Mouse (Mus musculus) adrenal gland, postnatal 10 days (tissue): Measurements from ENCODE around the gene Aldh3b1. TPM values are rescaled to one million over a fixed set of nuclear protein-coding genes. Genes with fewer than 3 reads are reported as not detected.

ENCODE experiments used
- DNase-seq: peaks from one replicate; pipeline ENCODE4 v3.0.0; 2021; ENCODE audit warnings: mixed read lengths
- total RNA-seq, 2 experiments: library from RNA; stranded (reverse); gene quantifications; 2 replicates each; pipeline ENCODE4 v1.2.3; 2021

Aldh3b1 gene
- total RNA-seq, 2 experiments from 2014 or later: 50.9 to 71.0 TPM

DNA sequence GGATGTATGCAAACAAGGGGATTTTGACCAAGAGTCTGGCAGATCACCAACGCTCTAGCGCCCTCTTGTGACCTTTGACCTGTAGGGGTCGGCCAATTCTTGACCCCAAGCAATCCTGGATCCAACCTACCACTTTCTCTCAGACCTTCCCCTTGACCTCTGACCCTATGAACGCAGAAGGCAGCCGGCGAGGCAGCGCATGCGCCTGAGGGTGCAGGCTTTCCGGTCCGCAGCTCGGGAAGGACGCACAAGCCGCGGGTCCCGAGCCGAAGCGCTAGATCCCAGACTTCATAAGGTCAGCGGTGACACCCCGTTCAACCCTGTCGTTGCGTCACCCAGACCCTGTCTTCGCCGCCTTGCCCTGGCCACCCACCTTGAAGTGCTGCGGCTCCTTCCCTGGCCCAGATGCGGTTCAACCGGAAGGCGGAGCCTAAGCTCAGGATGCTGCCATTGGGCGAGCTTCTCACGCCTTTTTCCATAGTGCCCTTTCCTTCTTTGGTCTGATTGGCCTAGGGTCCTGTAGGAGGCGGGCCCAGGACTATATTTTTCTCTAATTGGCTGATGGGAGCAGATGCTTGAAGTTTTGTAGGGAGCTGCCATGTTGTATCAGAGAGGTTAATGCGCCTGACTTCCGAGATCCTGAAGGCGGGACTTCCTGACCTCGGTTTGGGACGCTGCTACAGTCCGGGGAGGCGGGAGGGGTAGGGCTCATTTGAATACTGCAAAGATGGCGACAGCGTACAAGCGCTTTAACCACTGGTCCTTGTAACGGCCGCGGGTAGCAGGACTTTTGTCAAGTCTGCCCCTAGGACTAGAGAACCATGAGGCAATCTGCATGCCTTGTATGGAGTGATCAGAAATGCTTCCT is 17.0 kb downstream of the Aldh3b1 start, which contains the start of gene Ndufs8:
Gene Ndufs8, minus strand, starts transcription at position 438 of the 868 bp plus-strand sequence.
- DNase-seq: peak; percentile 92

DNA sequence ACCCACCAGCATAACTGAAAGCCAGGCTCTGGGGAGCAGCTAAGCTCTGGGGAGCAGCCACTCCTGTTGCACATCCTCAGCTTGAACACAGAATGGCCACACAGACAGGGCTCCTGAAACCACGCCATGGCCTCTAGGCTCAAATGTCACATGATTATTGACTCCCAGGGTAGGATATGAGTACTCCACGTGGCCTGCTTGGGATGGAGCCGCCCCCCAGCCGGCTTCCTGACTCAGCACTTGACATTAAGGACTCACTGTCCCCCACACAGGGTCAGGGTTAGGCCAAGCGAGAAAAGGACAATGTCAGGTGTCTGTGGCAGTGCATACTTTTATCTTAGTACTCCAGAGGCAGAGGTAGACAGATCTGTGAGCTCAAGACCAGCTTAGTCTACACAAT is 19.4 kb downstream of the Aldh3b1 start:
- DNase-seq: no peak

DNA sequence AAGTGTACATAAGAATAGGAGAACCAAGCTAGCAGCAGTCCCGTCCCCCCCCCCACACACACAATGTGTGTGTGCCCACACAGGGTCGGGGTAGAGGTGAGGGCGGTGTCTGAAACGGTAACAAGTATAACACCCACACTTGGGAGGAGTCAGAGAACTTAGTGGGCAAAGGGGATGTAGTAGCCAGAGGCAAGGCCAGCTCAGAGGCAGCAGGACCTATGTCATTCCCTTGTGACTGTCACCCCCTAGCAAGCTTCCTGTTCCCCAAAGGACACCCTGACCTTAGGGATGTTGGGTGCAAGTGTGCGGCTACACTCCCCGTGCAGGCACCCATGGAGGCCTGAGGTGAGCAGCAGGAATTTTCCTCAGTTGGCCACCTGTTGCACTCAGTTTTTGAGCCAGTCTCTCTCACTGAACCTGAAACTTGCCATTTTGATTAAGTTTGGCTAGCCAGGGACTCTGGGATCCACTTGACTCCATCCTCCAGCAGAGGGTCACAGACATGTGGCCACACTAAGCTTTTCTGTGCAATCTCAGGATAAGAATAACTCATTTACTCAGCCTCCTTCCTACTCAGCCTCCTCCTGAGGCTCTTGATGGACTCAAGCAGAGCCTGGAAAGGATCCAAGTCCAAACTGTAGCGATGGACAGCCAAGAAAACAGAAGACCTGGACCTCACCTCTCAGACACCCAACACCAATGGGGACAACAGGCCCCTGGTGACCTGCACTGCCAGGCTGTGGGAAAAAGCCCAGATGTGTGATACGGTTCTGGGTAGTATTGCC is 21.5 kb downstream of the Aldh3b1 start:
- DNase-seq: no peak

DNA sequence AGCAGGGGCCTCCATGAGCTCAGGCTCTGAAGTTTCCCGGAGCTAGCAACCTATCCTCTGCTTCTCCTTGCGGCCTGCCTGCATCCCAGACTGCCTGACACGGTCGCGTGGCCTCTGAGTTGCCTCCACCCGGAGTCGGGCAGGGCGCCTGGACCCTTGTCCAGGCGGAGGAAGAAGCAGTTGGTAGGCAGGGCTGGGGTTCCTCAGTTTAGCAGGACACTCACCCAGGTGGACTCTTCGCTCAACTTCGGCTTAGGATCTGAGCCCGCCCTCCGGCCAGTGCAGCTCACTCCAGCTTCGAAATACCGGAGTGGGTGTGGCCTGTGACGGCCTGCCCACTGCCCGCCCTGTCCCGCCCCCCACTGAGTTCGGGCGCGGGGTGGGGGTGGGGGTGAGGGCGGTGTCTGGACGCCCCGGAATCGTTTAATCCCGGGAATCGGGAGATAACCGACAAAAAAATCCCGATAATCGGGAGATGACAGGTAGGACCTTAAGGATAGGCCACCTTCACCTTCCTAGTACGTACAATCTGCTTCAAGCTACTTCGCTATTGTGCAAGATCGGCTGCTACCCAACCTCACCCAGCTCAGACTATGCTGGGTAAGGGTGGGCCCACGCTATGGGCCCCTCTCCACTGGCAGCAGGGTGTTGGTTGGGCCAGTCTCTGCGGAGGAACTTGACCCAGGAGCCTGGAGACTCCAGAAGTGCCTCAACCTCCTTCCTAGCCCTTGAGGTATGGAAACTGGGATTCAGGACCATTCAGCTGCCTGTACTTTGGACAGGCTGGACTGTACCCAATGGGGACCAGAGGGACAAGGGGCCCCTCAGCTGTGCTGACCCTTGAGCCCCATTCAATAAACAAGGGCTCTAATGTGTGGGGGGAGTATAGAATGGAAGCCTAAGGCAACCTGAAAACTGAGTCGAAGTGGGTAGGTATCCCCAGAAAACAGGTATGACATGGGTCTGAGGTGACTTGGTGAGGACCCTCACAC is 22.5 kb downstream of the Aldh3b1 start, which contains the start of gene Tcirg1:
Gene Tcirg1, minus strand, starts transcription at position 339 of the 992 bp plus-strand sequence.
- peak; percentile 90 for DNase-seq

GRCm38 (mm10) chr19:3906326-3906725 is 23.3 kb downstream of the Aldh3b1 start:
- no peak for DNase-seq

DNA sequence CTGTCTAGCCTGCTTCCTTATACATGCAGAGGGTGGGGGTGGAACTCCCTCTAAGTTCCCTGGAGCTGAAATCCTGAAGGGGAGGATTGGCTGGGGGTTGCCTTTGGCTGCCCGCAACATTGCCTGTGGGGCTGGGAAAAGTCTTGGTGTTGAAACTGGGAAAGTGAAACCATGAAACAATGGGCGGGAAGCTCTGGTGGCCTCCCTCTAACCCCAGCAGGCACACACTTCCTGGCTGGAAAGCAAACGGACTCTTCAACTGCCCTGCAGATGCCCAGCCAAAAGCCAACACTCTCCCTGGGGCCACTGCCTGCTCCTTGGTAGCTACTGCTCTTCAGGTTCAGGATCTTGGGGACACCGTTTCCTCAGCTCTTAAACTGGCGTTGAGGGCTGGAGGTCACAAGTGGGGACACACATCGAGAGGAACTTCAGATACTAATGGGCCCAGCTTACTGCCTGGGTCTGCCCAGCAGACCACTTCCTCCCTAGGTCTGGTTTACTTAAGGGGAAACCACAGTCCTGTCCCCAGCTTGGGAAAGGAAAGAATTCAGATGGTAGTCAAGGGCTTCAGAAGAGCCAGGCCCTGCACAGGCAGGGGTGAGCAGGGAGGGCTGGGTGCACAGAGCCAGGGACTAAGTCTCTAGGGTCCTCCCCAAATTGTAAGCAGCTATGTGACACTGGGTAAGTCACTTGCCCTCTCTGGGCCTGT is 24.2 kb downstream of the Aldh3b1 start:
- peak; percentile 71 for DNase-seq

- no peak for DNase-seq
These were observed 25.3 kb downstream of the Aldh3b1 start for GRCm38 (mm10) chr19:3904363-3904675.

- DNase-seq: no peak
These were observed 25.8 kb downstream of the Aldh3b1 start for GRCm38 (mm10) chr19:3903648-3904362.

- no peak for DNase-seq
These were observed 26.6 kb downstream of the Aldh3b1 start for GRCm38 (mm10) chr19:3902966-3903365.

- DNase-seq: no peak
These were observed 30.0 kb downstream of the Aldh3b1 start for GRCm38 (mm10) chr19:3899618-3900017.

- DNase-seq: no peak
These were observed 30.7 kb downstream of the Aldh3b1 start for GRCm38 (mm10) chr19:3898952-3899351.

DNA sequence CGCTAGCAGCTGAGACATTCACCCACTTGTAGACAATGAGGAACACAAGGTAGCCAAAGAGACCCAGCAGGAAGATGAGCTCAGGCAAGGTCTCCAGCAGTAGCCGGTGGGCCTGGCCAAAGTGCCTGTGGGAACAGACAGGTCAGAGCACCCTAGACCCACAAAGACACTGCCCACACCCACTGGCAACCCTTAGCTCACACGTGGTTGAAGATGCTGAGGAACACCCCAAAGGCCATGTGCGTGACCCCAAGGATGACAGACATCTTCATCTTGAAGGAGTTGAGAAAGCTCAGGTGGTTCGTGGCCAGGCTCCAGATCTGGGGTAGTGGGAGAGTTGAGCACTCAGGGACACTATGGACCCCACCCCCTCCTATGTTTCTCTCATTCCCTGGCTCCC is 32.1 kb downstream of the Aldh3b1 start:
- no peak for DNase-seq

DNA sequence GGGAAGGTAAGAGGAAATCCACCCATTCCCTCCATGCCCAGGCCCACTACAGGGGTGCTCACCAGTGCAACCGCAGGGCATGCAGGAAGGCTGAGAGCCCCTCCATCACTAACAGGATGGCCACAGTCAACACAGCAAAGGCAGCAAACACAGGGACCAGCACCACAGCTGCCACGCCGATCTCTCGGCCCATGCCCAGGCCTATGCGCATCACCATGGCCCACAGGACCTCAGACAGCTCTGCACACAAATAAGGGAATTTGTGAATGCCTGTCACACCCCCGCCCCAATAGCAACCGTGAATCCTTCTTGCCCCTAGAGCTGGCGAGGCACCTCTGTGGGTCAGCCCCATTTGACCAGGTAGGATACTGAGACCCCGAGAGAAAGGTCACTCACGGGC is 33.4 kb downstream of the Aldh3b1 start:
- no peak for DNase-seq

DNA sequence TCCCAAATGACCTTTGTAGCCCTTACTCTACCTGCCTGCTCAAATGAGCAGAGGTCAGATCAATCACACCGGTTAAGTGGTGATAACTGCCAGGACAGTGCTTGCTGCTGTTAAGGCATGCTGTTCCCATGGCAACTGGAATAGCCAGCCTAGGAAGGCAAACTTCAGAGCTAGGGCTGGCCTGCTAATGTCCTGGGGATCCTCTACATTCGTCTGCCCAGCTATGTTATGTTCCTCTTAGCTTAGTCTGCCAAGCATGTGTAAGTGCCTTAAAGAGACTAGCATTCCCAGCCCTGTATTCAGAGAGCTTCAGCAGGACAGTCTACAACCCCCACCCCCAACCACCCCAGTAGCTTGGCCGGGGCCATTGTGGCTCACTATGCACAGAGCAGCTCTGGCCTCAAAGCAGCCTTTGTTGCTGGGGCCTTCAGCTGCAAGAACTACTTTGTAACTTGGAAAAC is 34.4 kb downstream of the Aldh3b1 start:
- DNase-seq: no peak

GRCm38 (mm10) chr19:3894294-3894693 is 35.3 kb downstream of the Aldh3b1 start:
- DNase-seq: no peak

GRCm38 (mm10) chr19:3893545-3894116 is 36.0 kb downstream of the Aldh3b1 start:
- DNase-seq: no peak

GRCm38 (mm10) chr19:3890181-3890580 is 39.4 kb downstream of the Aldh3b1 start:
- DNase-seq: peak; percentile 37

DNA sequence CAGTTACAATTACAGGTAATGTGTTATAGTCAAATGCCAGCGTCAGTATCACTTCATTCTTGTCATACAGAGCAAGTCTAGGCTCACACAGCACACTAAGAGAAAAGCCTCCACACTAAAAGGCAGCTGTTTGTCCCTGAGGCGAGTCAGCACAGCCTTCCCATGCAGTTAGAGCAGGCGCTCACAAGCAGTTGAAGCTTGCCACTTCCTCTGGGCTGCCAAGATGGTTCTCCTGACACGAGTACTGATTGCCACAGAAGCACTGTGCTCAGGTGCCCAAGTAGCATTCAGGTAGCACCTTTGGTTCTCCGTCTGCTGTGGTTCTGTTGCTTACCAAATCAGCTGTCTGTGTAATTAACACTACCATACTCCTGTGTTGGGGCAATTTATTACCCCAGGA is 40.5 kb downstream of the Aldh3b1 start:
- no peak for DNase-seq

GRCm38 (mm10) chr19:3884325-3884990 is 45.1 kb downstream of the Aldh3b1 start:
- DNase-seq: peak; percentile 52

GRCm38 (mm10) chr19:3882214-3882613 is 47.4 kb downstream of the Aldh3b1 start:
- DNase-seq: no peak
